Mouse (Mus musculus) layer of hippocampus, postnatal 36 days (tissue): Measurements from ENCODE around the gene Gsx1. TPM values are rescaled to one million over a fixed set of nuclear protein-coding genes. Genes with fewer than 3 reads are reported as not detected.
A peak's percentile ranks its signal among the peaks of the same experiment; 100 is the strongest.

Experiments
- DNase-seq, 2 experiments: peaks; one replicate each; pipeline ENCODE4 v3.0.0; 2022
- total RNA-seq, 2 experiments: library from RNA; stranded (reverse); gene quantifications; 2 replicates each; pipeline ENCODE4 v1.2.3; 2021

The Gsx1 gene
- under 1 TPM; 0.56 to 0.57 TPM for total RNA-seq

- DNase-seq, result peak; percentile 44 to 48
Observed at GRCm38 (mm10) chr5:147188571-147188975, at the start of gene Gsx1. TSS of gene Gsx1 (plus strand) at chr5:147188696.

- DNase-seq, result no peak
Observed at GRCm38 (mm10) chr5:147147340-147147739, 41.2 kb upstream of the Gsx1 start.

- no peak for DNase-seq
Observed at GRCm38 (mm10) chr5:147154806-147155371, 33.6 kb upstream of the Gsx1 start.

GRCm38 (mm10) chr5:147155449-147156133, 32.9 kb upstream of the Gsx1 start:
- peak in 1 of 2 experiments; percentile 6 for DNase-seq

- no peak for DNase-seq
Observed at GRCm38 (mm10) chr5:147156376-147156775, 32.1 kb upstream of the Gsx1 start.

- no peak for DNase-seq
Observed at GRCm38 (mm10) chr5:147157441-147157840, 31.1 kb upstream of the Gsx1 start.

- DNase-seq, result no peak
Observed at GRCm38 (mm10) chr5:147159320-147159719, 29.2 kb upstream of the Gsx1 start.

- no peak for DNase-seq
Observed at GRCm38 (mm10) chr5:147159792-147160191, 28.7 kb upstream of the Gsx1 start.

- DNase-seq, result no peak
Observed at GRCm38 (mm10) chr5:147165060-147165459, 23.4 kb upstream of the Gsx1 start.

GRCm38 (mm10) chr5:147170088-147170487, 18.4 kb upstream of the Gsx1 start:
- no peak for DNase-seq

- no peak for DNase-seq
Observed at GRCm38 (mm10) chr5:147174046-147174445, 14.4 kb upstream of the Gsx1 start.

- DNase-seq, result no peak
Observed at GRCm38 (mm10) chr5:147185174-147185915, 3.2 kb upstream of the Gsx1 start.

- peak; percentile 7 to 9 for DNase-seq
Observed at GRCm38 (mm10) chr5:147186001-147186431, 2.5 kb upstream of the Gsx1 start.

- DNase-seq, result no peak
Observed at GRCm38 (mm10) chr5:147186781-147187551, 1.5 kb upstream of the Gsx1 start.

- DNase-seq, result no peak
Observed at GRCm38 (mm10) chr5:147187552-147188170, 835 bp upstream of the Gsx1 start.

GRCm38 (mm10) chr5:147189156-147189555, 660 bp downstream of the Gsx1 start:
- no peak for DNase-seq

- DNase-seq, result no peak
Observed at GRCm38 (mm10) chr5:147189836-147190602, 1.5 kb downstream of the Gsx1 start.

- DNase-seq, result no peak
Observed at GRCm38 (mm10) chr5:147190885-147191284, 2.4 kb downstream of the Gsx1 start.

GRCm38 (mm10) chr5:147191801-147192575, 3.5 kb downstream of the Gsx1 start:
- DNase-seq, result no peak

GRCm38 (mm10) chr5:147192576-147192960, 4.1 kb downstream of the Gsx1 start:
- no peak for DNase-seq

- no peak for DNase-seq
Observed at GRCm38 (mm10) chr5:147204905-147205304, 16.4 kb downstream of the Gsx1 start.
